Mouse (Mus musculus) liver (tissue): Measurements from ENCODE around the gene Tank.
A peak's percentile ranks its signal among the peaks of the same experiment; 100 is the strongest.

ENCODE experiments used
- DNase-seq: peaks from one replicate; pipeline ENCODE4 v3.0.0-alpha.2; 2020; ENCODE audit warnings: mixed read lengths

Gene Tank

DNA sequence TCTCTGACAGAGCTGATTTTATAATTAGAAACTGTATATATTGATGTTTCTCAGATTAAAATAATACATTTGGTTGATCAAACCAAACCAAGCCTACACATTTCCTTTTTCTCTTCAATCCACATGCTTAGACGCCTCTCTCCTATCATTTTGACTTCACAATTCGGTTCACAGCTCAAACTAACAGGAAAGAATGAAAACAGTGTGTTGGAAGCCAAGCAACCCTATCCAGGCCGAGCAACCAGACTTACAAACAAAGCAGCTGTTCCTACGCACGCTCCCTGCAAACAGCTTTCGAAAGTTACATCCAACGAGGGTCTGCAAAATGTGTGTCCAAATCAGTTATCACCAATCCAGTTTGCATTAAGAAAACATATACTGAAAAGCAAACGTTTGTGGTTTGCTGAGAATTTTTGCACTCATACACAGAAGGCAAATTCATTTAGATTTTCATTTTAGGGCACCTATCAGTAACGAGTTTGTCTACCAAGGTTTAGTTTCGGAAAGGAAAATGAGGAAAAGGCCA lies 2.2 kb downstream of the Tank start:
- no peak for DNase-seq

DNA sequence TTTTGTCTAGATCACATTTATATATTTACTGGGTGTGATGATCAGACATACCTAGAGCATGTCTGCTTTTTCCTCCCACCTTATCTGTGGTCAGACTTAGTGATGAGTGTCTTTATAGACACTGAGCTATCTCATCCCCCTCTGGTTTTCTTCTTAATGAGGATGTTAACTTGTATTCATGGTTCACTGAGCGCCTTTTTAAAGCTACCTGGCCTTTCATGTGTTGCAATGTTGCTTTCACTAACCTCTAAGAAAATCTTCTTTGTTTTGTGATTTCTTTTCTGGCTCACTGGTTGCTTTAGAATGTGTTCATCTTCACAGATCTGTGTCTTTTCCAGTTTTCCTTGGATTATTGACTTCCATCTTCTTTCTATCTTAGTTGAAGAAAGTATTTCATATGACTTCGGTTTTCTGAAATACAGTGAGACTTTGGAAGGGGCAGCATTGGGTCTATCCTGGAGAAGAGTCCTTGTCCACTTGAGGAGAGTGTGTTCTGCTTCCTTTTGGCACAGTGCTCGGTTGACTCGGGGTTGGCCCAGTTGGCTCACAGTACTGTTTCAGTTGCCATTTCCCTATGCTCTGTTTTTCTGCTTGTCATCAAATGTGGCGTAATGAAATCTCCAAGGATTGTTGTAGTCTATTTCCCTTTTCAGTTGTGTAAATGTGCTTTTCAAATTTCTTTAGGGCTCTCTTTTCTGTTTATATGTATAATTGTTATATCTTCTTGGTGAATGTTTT lies 4.4 kb downstream of the Tank start:
- DNase-seq: no peak

DNA sequence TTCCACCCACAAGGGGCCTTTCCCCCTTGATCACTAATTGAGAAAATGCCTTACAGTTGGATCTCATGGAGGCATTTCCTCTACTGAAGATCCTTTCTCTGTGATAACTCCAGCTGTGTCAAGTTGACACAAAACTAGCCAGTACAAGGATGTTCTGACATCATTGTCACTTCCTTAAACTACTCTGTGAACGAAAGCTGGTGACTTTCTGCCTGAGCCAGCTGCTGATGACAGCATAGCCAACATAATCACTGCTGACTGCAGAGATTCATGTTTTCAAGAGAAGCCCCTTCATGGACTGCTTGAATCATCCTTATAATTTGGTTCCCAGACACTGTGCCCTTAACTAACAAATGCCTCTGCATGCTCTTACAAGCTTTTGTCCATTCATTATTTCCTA lies 7.1 kb downstream of the Tank start:
- no peak for DNase-seq

DNA sequence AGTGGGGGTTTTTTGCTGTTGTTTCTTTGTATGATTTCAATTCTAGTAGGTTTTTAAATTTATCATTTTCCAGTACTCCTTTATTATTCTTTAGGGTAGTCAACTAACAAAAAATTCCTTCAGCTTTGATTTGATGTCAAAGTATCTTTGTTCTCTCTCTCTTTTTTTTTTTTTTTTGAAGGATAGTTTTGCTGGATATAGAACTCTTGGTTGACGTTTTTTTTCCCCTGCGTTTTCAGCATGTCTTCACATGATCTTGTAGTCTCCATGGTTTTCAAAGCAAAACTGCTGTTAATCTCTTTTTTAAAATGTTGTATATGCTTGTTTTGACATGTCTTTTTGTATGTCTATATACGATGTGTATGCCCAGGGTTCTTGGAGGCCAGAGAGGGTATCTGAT lies 7.8 kb downstream of the Tank start:
- no peak for DNase-seq

DNA sequence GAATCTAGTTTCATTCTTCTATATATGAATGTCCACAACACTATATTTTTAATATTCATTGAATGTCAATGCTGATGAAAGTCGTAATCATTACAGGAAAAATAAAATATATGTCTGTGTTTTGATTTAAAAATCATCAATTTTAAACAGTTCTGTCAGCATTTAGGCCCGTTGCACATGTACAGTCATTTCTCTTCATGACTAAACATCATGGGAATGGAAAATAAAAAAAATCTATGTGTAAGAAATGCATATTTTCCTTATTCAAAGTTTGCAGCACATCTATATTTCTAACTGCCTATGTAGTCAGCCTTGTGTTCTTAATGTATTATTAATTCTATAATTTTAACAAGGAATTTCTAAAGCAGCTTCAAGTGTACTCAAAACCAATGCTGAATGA lies 12.4 kb downstream of the Tank start:
- DNase-seq: no peak

DNA sequence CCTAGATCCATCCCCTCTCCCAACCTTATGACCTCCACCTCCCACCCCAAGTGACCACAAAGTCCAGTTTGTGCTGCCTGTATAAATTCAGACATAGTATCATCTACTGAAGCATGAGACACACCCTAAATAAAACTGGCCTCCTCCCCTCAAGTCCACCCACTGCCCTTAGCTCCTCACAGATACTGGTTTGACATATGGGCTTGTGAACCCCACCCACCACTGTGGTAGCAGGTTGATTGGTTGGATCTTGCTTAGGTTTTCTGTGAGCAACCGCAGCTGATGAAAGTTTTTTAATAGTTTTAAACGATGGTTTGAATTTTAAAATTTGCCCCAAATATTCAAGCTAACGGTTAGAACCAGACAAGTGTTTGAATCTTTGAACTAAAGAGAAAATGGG lies 13.7 kb downstream of the Tank start:
- DNase-seq: peak; percentile 66

DNA sequence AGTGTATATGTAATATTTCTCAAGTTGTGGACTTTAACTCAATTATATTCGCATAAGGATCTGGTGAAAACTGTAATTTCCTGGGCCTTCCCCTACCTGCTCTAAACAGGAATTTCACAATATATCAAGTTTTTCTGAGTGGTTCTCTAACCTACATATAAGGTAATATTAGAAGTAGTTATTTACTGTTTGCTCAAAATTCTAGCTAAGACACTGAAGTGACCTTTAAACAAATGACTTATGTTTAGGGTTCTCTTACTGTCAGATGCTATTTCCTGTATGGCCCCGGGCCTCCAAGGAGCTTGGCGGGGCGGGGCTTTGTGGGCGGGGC lies 14.3 kb downstream of the Tank start:
- no peak for DNase-seq

DNA sequence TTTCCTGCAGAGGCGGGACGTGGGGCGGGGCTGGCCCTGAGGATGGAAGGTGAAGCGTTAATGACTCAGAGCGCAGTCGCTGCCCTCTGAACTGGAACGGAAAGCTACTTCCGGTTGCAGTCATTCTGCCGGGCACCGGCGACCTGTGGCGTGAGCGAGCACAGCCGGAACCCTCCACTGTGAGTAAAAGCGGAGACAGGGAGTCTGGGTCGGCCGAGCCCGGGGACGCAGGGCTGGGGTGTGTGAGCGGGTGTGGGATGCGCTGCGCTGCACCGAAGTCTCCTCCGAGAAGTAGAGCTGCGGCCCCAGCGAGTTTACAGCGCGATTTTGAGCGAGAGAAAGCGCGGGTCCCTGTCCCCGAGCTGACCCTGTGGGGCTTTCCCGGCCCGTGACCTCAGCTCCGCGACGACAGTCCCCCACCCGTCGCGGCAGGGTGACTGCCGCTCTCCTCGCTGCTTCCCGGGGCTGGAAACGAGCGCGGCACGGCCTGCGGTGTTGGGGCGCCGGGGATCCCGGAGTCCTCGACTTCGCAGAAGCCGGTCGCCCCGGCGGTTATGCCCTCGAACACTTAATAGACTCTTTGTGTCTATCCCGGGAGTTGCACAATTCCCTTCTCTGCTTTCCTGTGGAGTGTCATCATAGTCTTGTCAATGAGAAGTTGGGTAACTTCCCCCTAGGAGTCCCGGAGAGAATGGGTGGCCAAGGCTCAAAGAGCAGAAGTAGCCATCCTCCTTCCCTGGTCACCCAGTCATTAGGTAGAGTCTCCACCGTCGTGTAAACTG lies 14.8 kb downstream of the Tank start:
- DNase-seq: peak; percentile 98

DNA sequence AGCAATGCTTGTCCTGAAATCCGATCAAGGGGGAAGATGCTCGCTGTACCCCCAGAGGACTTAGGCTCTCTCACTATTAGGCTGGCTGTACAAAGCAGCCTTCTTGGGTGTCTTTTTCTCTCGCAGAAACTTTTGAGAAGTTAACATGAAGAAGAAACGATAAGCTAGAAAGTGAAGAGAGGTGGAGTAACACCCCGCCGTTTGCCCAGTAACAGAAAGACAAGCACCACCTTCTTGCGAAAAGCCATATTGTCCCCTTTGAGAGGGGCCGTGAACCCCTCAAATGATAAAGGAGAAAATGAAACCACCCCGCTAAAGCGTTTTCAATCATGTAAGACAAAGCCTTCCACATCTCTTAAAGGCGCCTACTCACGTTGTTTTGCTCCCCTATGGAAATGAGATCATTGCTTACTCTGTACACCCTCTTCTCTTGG lies 15.5 kb downstream of the Tank start:
- DNase-seq: peak; percentile 44

DNA sequence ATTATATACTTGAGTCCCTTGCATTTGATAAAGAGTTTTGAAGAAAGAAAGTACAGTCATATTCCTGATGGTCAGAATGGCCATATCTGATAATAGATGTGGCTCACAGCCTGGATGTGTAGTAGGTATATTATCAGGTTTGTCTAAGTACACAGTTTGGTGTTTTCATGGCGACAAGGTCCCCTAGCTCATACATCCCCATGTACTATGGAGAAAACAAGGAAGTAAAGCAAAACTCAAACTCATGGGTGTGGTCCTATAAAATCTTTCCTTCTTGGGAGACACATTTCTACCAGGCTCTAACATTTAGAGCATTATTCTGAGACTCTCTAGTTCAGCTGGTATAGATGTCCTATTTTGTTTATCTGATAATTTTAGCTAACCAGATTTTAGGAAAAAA lies 21.3 kb downstream of the Tank start:
- no peak for DNase-seq

DNA sequence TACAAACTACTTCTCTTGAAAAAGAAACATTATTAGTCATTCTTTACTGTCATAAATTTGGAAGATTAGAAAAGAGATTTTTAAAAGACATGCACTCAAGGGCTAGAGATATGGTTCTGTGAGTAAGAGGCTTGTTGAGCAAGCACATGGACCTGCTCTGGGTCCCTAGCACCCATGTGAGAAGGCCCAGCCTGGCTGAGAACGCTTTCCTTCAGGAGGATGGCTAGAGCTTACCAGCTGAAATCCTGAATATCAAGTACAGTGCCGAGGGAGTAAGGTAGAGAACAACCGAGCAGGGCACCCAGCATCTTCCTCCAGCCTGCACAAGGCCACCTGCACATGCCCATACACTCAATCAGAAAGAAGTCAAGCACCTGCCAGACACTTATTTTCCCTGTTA lies 25.1 kb downstream of the Tank start:
- no peak for DNase-seq

DNA sequence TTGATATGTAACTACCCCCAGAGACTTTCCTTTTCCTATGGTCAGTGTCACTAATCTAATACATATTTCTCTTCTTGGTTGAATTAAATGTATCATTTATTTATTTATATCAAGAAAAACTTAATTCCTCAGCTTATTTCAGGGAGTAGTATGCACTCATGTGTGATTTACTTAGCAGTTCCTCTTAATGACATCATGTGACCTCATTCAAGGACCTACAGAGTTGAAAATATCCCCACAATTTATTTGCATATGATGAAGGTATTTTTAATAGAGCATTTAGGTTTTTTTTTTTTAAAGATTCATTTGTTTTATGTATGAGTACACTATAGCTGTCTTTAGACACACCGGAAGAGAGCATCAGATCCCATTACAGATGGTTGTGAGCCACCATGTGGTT lies 28.6 kb downstream of the Tank start:
- no peak for DNase-seq

DNA sequence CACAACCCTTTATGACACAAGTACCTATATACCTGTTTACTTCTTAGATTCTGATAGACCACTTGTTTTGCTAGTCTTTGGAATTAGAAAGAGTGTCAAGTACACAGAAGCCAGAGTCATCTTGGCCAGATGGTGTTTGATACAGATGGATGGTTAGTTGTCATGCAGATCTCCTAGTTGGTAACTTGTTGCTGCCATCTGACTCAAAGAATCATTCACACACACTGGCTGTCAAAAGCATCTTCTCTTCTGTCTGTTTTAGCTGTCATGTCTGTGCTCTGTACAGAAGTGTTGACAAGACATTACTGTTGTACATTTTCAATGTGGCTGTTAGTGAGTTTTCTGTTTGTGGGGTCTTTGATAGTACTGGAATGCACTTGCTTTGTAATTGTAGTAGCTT lies 45.6 kb downstream of the Tank start:
- DNase-seq: no peak

DNA sequence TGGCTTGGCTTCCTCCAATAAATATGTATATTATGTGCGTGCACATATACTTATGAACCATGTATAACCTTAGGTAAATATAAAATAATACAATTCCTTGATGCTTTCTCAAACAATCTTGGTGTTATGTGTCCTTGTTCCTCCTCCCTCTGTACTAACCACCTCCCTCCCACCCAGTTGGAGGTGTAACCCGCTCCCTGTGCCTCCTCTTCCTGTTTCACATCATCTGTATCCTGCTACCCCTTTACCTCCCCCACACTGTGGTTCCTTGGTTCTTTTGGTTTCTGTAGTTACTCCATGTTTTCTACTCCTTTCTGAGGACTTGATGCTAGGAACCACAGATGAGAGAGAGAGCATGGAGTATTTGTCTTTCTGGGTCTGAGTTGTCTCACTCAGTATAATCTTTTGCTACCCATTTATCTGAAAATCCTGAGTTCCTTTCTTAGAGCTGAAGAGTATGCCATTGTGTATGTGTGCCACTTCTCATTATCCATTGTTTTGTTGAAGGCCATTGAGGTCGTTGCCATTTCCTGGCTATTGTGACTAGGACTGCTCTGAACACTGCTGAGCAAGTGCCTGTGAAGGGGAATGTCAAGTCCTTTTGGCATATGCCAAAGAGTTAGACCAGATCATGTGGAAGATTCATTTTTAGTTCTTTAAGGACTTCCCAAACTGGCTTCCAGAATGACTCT lies 52.6 kb downstream of the Tank start:
- DNase-seq: no peak

DNA sequence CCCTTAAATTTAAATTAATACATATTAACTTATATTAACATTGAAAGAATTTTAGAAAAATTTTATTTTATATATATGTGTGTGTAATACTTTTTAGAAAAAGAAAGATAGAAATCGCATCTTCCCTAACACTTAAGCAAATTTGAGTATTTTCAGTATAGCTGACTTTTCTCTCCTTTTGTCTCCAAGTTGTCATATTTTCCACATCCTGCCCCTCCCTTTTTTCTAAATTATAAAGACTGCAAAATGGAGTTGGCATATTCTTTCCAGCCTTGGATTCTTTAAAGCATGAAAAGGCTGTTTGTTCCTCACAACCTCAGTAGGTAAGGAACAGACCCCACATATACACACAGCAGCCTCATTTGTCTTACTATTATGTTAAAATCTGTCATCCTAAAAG lies 56.7 kb downstream of the Tank start:
- no peak for DNase-seq

DNA sequence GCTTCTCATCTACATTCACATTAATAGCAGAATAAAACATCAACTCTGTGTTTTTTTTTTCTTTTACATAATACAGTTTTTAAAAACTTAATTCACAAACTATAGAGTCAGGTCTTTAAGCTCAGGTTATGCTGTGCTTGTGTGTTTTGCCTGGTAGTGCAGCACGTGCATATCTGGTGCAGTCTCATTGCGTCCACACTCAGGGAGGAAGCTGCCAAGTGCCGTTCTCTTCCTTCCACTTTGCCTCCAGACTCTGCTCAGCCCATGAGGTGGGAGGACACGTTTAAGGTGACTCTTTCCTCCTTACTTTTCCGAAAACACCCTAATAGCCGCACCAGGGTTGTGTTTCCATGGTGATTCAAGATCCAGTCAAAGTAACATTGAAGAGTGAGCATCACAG lies 59.8 kb downstream of the Tank start:
- DNase-seq: no peak

DNA sequence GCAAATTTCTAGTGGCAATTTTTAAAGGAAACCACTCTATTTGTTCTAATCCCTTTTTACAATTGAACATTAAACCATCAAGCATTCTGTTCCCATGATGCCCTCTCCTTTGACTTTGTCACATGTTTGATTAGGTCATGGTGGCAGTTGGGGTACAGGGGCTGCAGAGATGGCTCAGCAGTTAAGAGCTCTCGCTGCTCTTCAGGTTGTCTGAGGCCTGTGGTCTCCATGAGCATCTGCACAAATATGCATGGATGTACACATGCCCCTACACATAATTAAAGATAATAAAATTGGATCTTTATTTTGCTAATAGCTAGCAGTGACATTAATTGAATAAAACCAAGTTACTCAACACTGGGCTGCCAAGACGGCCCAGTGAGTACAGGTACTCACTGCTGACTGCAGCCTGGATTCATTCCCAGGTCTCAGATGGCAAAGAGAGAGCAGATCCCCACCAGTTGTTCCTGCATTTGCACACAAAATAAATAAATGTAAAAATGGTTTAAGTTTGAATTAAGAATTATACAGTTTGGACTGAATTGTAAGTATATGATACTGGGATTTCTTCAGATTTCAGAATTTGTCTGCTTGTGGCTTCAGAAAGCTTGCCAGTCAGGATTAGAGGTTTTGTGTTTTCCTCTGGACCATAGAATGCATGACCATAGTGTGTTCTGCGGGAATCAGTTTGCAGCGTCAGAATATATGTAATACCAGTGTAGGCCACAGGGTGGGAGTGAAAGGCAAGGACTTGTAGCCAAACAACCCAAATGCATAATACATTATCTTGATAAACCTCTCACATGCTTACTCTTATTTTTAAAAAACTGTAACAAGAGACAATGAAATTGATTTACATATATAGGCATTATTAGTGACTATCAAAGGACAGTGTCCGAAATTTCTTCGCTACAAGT lies 64.3 kb downstream of the Tank start:
- peak; percentile 26 for DNase-seq

DNA sequence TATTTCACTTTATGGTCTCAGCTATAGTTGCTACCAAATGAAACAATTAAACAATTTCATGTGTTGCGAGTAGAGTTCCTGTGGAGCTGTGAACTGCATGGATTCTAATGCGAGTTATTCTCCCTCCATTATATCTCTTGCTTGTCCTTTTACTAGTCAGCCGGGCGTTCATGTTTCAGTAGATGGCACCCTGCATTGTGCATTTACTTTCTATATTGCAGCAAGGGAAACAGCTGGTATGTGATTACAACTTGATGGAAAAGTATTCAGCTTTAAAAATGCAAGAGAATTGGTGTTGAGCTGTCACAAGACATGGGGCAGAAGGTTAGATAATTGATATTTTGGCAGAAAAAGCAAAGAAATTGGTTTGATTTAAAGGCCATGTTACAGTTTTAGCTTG lies 72.8 kb downstream of the Tank start:
- DNase-seq: no peak

DNA sequence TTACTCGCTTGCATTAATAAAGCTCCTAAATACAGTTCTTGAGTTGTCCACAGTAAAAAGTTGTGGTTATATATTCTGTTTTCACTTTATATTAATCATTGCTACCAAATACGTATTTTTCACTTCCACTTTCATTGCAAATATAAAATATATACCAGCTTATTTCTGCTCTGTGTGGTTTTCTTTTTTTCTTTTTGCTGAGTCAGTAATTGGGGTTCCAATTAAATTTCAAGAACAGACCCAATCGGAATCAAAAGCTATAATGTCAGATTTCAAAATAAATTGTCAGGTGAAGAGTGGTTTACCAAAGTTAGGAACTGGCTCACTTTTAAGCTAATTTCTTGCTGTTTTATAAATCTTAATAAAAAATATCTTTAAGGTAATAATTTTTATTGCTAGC lies 73.3 kb downstream of the Tank start:
- DNase-seq: no peak

DNA sequence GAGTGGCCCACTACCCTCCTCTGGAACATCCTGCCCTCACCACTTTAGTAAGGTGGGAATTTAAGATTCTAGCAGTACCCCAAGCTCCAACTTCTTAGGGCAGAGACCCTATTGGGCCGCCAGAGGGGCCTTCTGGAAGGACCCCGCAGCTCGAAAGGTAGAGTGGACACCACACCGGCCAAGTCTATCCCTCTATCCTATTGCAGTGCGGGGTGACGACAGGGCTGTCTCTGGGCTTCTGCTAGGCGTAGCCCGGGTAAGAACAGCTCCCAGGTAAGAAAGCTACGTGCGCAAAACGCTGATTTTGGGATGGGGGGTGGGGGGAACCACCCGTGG lies 76.6 kb downstream of the Tank start:
- DNase-seq: no peak

DNA sequence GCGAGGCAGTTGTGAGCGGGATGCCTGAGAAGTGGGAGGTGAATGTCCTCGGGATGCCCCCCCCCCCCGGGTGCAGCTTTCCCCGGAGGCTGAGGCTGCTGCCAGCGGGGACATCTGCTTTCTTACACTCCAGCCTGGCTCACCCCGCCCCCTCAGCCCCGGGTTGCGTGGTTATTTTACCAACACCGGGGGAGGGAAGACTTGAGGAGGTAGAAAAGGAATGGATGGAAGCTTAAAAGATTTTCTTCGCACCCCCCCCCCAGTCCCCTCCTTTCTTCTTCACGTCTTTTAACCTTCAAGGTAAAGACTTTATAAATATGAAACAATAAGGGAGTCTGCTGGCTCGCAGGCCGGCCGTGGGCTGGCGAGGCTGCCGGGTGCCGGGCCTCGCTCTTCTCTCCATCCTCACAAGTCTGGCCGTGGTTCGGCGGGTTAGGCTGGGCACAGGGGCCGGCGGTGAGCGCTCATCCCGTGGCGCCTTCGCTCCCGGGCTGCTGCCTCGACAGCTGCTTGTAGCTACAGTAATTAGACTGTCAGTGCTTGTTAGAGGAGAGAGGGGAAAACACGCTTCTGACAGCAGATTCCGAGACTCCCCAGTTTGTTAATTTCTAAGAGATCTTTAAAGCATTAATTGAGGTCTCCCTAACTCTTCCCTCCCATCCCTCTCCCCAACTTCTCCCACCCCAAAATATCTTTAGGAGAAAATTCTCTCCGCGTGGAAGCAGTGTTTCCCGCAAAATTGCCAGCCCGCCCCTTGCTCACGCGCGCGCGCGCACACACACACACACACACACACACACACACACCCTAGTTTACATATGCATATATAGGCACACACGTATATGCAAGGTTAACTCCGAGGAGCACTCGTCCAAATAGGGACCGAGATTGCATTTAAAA lies 77.2 kb downstream of the Tank start:
- DNase-seq: peak; percentile 22
